ENCODE assay signal across 9 mouse cellular contexts in genomic region chr10:60531349-60531748, GRCm38 (mm10).
A peak's percentile ranks its signal among the peaks of the same experiment; 100 is the strongest.
DNase-seq lines count a peak whose midpoint lies in the region; ATAC-seq and TF ChIP-seq lines count a peak whose summit lies in the region.
"Had no signal": no experiment of that assay in that cellular context is flagged by ENCODE, and none has a peak within 500 bp of the region (broad histone marks: within the 10 kb centered on the region; RNA-seq: fewer than 3 reads in every experiment).

No protein-coding gene starts in this region.

- DNase-seq in gastrocnemius, adult 2 months = peak; percentile 38
- no peak for DNase-seq in gastrocnemius, postnatal 25 days
- peak; percentile 69 for DNase-seq in A20 (ENCODE audit: low read depth, low spot score)
- DNase-seq in adrenal gland, postnatal 25 days = peak; percentile 28
- DNase-seq in lung, embryonic 14.5 days = peak; percentile 90

- H3K27me3 ChIP-seq in intestine, postnatal 0 days (replicated peaks; ENCODE audit: control insufficient read depth, insufficient read depth, low read length) = 0 out of 2 replicates have a peak, but pooled peaks cover 2% of the 10 kb centered on the region
- no peaks in the 10 kb centered on the region for H3K27me3 ChIP-seq in lung, embryonic 14.5 days (ENCODE audit: insufficient read depth, low read length)
- no peaks in the 10 kb centered on the region for H3K27me3 ChIP-seq in small intestine, adult 2 months (ENCODE audit: control insufficient read depth, insufficient read depth, low read length)

- peak; percentile 80 for TF ChIP-seq CTCF in gastrocnemius, adult 2 months (IDR thresholded peaks at IDR 0.05)
- peak; percentile 38; the same call in 1 of the 2 replicates for TF ChIP-seq CTCF in embryonic fibroblast, embryonic 13.5 days (IDR thresholded peaks at IDR 0.05; ENCODE audit: borderline replicate concordance, insufficient read depth, low read length)
- TF ChIP-seq CTCF in intestine, postnatal 0 days (IDR thresholded peaks at IDR 0.05; ENCODE audit: low read depth) = peak; percentile 85
- peak; percentile 82 for TF ChIP-seq CTCF in lung, embryonic 14.5 days (IDR thresholded peaks at IDR 0.05; ENCODE audit: low read depth)
- peak; percentile 79; the same call in 1 of the 2 replicates for TF ChIP-seq CTCF in small intestine, adult 2 months (IDR thresholded peaks at IDR 0.05; ENCODE audit: extremely low read depth, insufficient read length, insufficient replicate concordance, low read depth, low read length)

- H3K4me3 ChIP-seq in gastrocnemius, adult 2 months = no peak overlapping the region
- no peak overlapping the region for H3K4me3 ChIP-seq in embryonic fibroblast, embryonic 13.5 days (ENCODE audit: insufficient read depth, low read length)
- H3K4me3 ChIP-seq in intestine, postnatal 0 days (ENCODE audit: low read depth, low read length) = no peak overlapping the region
- no peak overlapping the region for H3K4me3 ChIP-seq in lung, embryonic 14.5 days (ENCODE audit: low read depth, low read length)
- H3K4me3 ChIP-seq in small intestine, adult 2 months (ENCODE audit: low read depth, low read length) = no peak overlapping the region

- intact Hi-C loops in gastrocnemius, adult 2 months (cut with DNase I) = loop anchor here (2.0 kb wide), 1 partner anchor 155 kb away; no protein-coding TSS in a partner anchor

- no peaks in the 10 kb centered on the region for H3K9me3 ChIP-seq in intestine, postnatal 0 days (ENCODE audit: control insufficient read depth)
- H3K9me3 ChIP-seq in lung, embryonic 14.5 days (ENCODE audit: low read depth, low read length) = no peaks in the 10 kb centered on the region

- no peak overlapping the region for H3K27ac ChIP-seq in gastrocnemius, adult 2 months
- H3K27ac ChIP-seq in embryonic fibroblast, embryonic 13.5 days (ENCODE audit: insufficient read depth, low read length) = no peak overlapping the region
- H3K27ac ChIP-seq in intestine, postnatal 0 days (ENCODE audit: low read depth, low read length) = no peak overlapping the region
- H3K27ac ChIP-seq in lung, embryonic 14.5 days (ENCODE audit: low read depth) = no peak overlapping the region
- no peak overlapping the region for H3K27ac ChIP-seq in small intestine, adult 2 months (ENCODE audit: insufficient read depth, low read depth, low read length)

- no peaks in the 10 kb centered on the region for H3K4me1 ChIP-seq in embryonic fibroblast, embryonic 13.5 days (ENCODE audit: control insufficient read depth, insufficient read depth, low read length)
- no peaks in the 10 kb centered on the region for H3K4me1 ChIP-seq in intestine, postnatal 0 days (replicated peaks; ENCODE audit: control insufficient read depth, insufficient read depth, low read length)
- no peaks in the 10 kb centered on the region for H3K4me1 ChIP-seq in lung, embryonic 14.5 days (ENCODE audit: insufficient read depth)
- no peaks in the 10 kb centered on the region for H3K4me1 ChIP-seq in small intestine, adult 2 months (ENCODE audit: control insufficient read depth, insufficient read depth, insufficient read length, low read length)

- no peak for TF ChIP-seq POLR2A in embryonic fibroblast, embryonic 13.5 days (IDR thresholded peaks at IDR 0.05; ENCODE audit: low read depth, low read length)
- TF ChIP-seq POLR2A in small intestine, adult 2 months (IDR thresholded peaks at IDR 0.05; ENCODE audit: low read depth, low read length) = no peak

- H3K9ac ChIP-seq in intestine, postnatal 0 days (ENCODE audit: low read depth, low read length) = no peak overlapping the region
- H3K9ac ChIP-seq in lung, embryonic 14.5 days = no peak overlapping the region

- H3K4me2 ChIP-seq in intestine, postnatal 0 days (replicated peaks; ENCODE audit: low read depth) = no peak overlapping the region
- H3K4me2 ChIP-seq in lung, embryonic 14.5 days = no peak overlapping the region

- 38% methylated on average over 2 of the region's 2 CpGs for WGBS in intestine, postnatal 0 days
- 24% methylated on average over 2 of the region's 2 CpGs for WGBS in lung, embryonic 14.5 days
- WGBS in small intestine, adult 2 months = 45% methylated on average over 2 of the region's 2 CpGs

- ATAC-seq in intestine, postnatal 0 days = no peak
- ATAC-seq in lung, embryonic 14.5 days (ENCODE audit: insufficient read depth) = no peak

- no peaks in the 10 kb centered on the region for H3K36me3 ChIP-seq in intestine, postnatal 0 days (ENCODE audit: control insufficient read depth, insufficient read depth)
- H3K36me3 ChIP-seq in lung, embryonic 14.5 days (ENCODE audit: insufficient read depth) = no peaks in the 10 kb centered on the region
- H3K36me3 ChIP-seq in small intestine, adult 2 months (ENCODE audit: control insufficient read depth, insufficient read depth, low read length) = no peaks in the 10 kb centered on the region
- H3K36me3 ChIP-seq: G1E had no signal
